Mouse (Mus musculus): ENCODE measurements around the gene Coa4. TPM values are rescaled to one million over a fixed set of nuclear protein-coding genes. Genes with fewer than 3 reads are reported as not detected.

Coa4 gene
- polyA plus RNA-seq, 1 experiment from 2014 or later, result 18.1 TPM

- H3K36me3 ChIP-seq, result peaks cover 69% of the 10 kb centered on the region
- peak overlapping the region; percentile 94 for H3K4me2 ChIP-seq
- ATAC-seq, result no peak
Measured at GRCm38 (mm10) chr7:100497402-100497801, 39.5 kb upstream of the Coa4 start.

GRCm38 (mm10) chr7:100497982-100498381 lies 38.9 kb upstream of the Coa4 start:
- Histone ChIP-seq H3K9ac (peak overlapping the region; percentile 39; the same call in 1 of the 2 replicates), H3K4me3 (no peak overlapping the region), H3K36me3 (peaks cover 69% of the 10 kb centered on the region), H3K4me1 (peaks cover 90% of the 10 kb centered on the region), H3K27me3 (replicated peaks) (no peaks in the 10 kb centered on the region), H3K27ac (peak overlapping the region; percentile 84; the same call in 1 of the 2 replicates), H3K4me2 (peak overlapping the region; percentile 94), H3K9me3 (replicated peaks) (no peaks in the 10 kb centered on the region)
- no peak for ATAC-seq
- WGBS (ENCODE audit: insufficient replicate concordance), result 88% methylated on average over 13 of the region's 13 CpGs

More at GRCm38 (mm10) chr7:100497402-100497801, 39.5 kb upstream of the Coa4 start:
- Histone ChIP-seq H3K27ac (peak overlapping the region; percentile 84), H3K4me3 (peak overlapping the region; percentile 82), H3K27me3 (replicated peaks) (no peaks in the 10 kb centered on the region), H3K9me3 (replicated peaks) (no peaks in the 10 kb centered on the region), H3K9ac (peak overlapping the region; percentile 95), H3K4me1 (peaks cover 89% of the 10 kb centered on the region)
- WGBS (ENCODE audit: insufficient replicate concordance), result 75% methylated on average over 4 of the region's 4 CpGs

DNA sequence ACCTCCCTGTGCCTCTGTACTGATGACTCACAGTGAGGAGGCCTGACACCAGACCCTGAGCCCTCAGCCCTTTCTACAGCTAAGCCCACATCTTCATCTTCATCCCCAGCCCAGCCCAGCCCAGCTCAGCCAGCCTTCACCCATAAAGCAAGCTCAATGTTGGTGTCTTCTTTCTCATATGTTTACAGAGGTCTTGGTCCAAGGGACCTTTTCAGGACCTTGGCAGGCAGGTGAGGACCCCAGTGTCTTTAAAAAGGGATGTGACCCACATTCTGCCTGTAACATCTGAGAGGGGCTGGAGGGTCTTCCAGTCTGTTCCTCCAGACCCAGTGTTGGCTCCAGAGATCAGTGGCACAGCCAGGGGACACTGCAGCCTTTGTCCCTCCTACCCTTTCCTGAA lies 37.4 kb upstream of the Coa4 start:
- H3K9ac ChIP-seq, result peak overlapping the region; percentile 10
- no peaks in the 10 kb centered on the region for H3K9me3 ChIP-seq (replicated peaks)
- no peak for ATAC-seq
- no peaks in the 10 kb centered on the region for H3K27me3 ChIP-seq (replicated peaks)
- no peak overlapping the region for H3K4me2 ChIP-seq
- no peak overlapping the region for H3K4me3 ChIP-seq
- peaks cover 99% of the 10 kb centered on the region for H3K4me1 ChIP-seq
- peak overlapping the region; percentile 84 for H3K27ac ChIP-seq
- H3K36me3 ChIP-seq, result peaks cover 63% of the 10 kb centered on the region

DNA sequence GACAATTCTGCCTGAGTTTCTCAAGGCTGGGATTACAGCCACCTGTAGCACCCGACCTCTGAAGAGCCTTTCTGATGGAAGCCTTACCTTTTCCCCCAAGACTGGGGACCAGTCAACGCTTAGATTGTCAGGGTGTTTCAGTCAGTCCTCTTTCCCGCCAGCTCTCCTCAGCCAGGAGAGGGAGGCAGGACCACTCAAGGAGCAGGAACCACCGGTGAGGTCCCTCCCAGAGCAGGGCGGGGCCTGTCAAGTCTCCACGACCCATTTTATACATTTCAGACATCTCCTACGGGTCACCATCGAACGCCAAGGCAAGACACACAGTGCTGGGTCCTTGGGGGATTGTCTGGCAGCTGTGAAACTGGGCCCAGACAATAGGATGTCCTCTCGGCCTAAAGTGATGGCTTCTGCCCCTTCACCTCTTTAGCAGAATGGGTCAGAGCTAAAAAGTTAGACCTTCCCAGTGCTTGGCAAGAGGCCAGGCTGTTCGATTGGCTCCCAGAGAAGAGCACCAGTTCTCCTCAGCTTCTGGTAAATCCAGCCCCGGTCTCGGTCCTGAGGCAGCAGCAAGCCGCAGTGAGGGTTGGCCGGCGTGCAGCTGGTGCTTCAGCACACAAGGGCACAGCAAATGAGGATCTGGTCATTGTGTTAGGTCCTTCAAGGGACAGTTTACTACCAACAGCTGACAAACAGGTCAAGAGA lies 36.4 kb upstream of the Coa4 start:
- Histone ChIP-seq H3K4me1 (peaks cover 94% of the 10 kb centered on the region), H3K27ac (peak overlapping the region; percentile 84), H3K4me2 (no peak overlapping the region), H3K27me3 (replicated peaks) (no peaks in the 10 kb centered on the region), H3K4me3 (no peak overlapping the region), H3K9me3 (replicated peaks) (no peaks in the 10 kb centered on the region), H3K36me3 (peaks cover 53% of the 10 kb centered on the region), H3K9ac (no peak overlapping the region; the same call in 1 of the 2 replicates)
- WGBS (ENCODE audit: insufficient replicate concordance), result 64% methylated on average over 16 of the region's 16 CpGs
- peak; percentile 9 for ATAC-seq

DNA sequence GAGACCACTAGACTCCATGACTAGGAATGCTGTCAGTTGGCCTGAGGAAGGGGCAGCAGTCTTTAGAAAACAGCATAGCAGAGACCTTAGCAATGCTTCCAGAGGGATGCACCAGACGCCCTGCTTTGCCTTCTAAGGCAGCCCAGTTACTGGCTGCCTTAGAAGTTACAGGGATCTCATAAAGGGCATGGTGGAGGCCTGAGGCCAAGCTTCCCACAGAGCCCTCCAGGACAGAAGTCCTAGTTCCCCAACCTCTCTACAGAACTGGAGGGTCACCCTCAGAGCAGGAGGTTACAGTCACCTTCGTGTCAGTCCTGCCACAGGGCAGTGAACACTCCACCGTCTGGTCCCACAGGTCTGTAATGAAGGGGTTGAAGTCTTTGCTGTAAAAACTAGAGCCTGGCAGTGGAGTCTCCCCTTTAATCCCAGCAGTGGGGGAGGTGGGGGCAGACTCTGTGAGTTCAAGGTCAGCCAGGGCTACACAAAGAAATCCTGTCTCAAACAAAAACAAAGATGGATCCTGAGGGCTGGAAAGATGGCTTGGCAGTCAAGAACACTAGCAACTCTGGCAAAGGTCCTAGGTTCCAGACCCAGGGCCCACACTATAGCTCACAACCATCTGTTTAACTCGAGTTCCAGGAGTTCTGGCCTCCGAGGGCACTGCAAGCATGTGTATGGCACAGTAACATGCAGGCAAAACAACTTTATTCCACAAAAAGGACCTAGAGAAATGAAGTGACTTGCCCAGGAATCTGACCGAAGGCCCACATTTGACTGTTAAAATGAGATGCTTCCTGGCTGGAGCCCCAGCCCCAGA lies 35.6 kb upstream of the Coa4 start:
- ATAC-seq, result peak; percentile 41
- 56% methylated on average over 6 of the region's 6 CpGs for WGBS (ENCODE audit: insufficient replicate concordance)
- no peak overlapping the region for H3K9ac ChIP-seq
- H3K36me3 ChIP-seq, result peaks cover 45% of the 10 kb centered on the region
- no peaks in the 10 kb centered on the region for H3K9me3 ChIP-seq (replicated peaks)
- H3K4me3 ChIP-seq, result no peak overlapping the region
- H3K4me1 ChIP-seq, result peaks cover 86% of the 10 kb centered on the region
- peak overlapping the region; percentile 84 for H3K27ac ChIP-seq
- H3K27me3 ChIP-seq (replicated peaks), result no peaks in the 10 kb centered on the region
- H3K4me2 ChIP-seq, result no peak overlapping the region

- H3K27me3 ChIP-seq (replicated peaks), result no peaks in the 10 kb centered on the region
- H3K36me3 ChIP-seq, result peaks cover 38% of the 10 kb centered on the region
- H3K9me3 ChIP-seq (replicated peaks), result no peaks in the 10 kb centered on the region
- ATAC-seq, result no peak
- peak overlapping the region; percentile 84 for H3K27ac ChIP-seq
- WGBS (ENCODE audit: insufficient replicate concordance), result 55% methylated on average over 2 of the region's 2 CpGs
- peaks cover 83% of the 10 kb centered on the region for H3K4me1 ChIP-seq
- H3K4me3 ChIP-seq, result no peak overlapping the region
- peak overlapping the region; percentile 39 for H3K9ac ChIP-seq
- H3K4me2 ChIP-seq, result no peak overlapping the region
Measured at GRCm38 (mm10) chr7:100501844-100502373, 35.0 kb upstream of the Coa4 start.

DNA sequence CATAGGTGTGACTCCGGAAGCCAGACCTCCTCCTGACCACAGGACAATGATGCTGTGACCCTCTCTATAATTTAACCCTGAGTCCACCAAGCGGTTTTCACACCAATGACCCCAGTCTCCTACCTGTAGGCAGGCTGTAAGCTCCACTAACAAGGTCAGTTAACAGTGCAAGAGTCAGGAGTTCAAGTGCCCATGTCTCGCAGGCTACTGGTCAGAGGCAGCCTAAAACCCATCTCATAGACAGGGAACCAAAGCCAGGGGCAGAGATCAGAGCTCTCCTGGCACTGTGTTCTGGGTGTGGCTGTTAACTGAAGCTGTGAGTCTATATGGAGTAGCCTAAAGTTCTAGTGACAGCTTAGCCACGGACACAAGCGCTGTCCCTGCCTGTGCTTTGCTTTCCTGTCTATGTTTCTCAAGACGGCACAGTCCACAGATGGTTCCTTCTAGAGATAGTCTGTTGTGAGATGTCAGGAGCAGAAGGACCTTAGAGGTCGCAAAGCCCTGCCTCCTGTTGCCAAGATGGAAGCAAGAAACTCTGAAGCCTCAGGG lies 34.4 kb upstream of the Coa4 start:
- H3K9me3 ChIP-seq (replicated peaks), result no peaks in the 10 kb centered on the region
- peak overlapping the region; percentile 39 for H3K9ac ChIP-seq
- peak; percentile 17 for ATAC-seq
- peaks cover 33% of the 10 kb centered on the region for H3K36me3 ChIP-seq
- 56% methylated on average over 7 of the region's 7 CpGs for WGBS (ENCODE audit: insufficient replicate concordance)
- no peak overlapping the region for H3K4me2 ChIP-seq
- peak overlapping the region; percentile 84 for H3K27ac ChIP-seq
- H3K4me3 ChIP-seq, result no peak overlapping the region
- H3K27me3 ChIP-seq (replicated peaks), result no peaks in the 10 kb centered on the region
- H3K4me1 ChIP-seq, result peaks cover 78% of the 10 kb centered on the region

- Histone ChIP-seq H3K4me1 (peaks cover 72% of the 10 kb centered on the region), H3K4me3 (no peak overlapping the region), H3K27me3 (replicated peaks) (peaks cover 3% of the 10 kb centered on the region; the same call in 1 of the 2 replicates), H3K9me3 (replicated peaks) (no peaks in the 10 kb centered on the region), H3K9ac (0 out of 2 replicates have a peak overlapping the region, but pooled peaks have one; percentile 39), H3K4me2 (no peak overlapping the region), H3K36me3 (peaks cover 27% of the 10 kb centered on the region), H3K27ac (peak overlapping the region; percentile 84)
- WGBS (ENCODE audit: insufficient replicate concordance), result 39% methylated on average over 5 of the region's 5 CpGs
- peak; percentile 13; the same call in 1 of the 2 replicates for ATAC-seq
Measured at GRCm38 (mm10) chr7:100503076-100503475, 33.8 kb upstream of the Coa4 start.

GRCm38 (mm10) chr7:100504740-100505487 lies 32.0 kb upstream of the Coa4 start:
- H3K9ac ChIP-seq, result no peak overlapping the region
- H3K27me3 ChIP-seq (replicated peaks), result peaks cover 15% of the 10 kb centered on the region
- H3K4me2 ChIP-seq, result no peak overlapping the region
- WGBS (ENCODE audit: insufficient replicate concordance), result 75% methylated on average over 13 of the region's 13 CpGs
- peaks cover 8% of the 10 kb centered on the region for H3K36me3 ChIP-seq
- no peaks in the 10 kb centered on the region for H3K9me3 ChIP-seq (replicated peaks)
- ATAC-seq, result no peak
- peaks cover 53% of the 10 kb centered on the region for H3K4me1 ChIP-seq
- no peak overlapping the region for H3K27ac ChIP-seq
- no peak overlapping the region for H3K4me3 ChIP-seq

DNA sequence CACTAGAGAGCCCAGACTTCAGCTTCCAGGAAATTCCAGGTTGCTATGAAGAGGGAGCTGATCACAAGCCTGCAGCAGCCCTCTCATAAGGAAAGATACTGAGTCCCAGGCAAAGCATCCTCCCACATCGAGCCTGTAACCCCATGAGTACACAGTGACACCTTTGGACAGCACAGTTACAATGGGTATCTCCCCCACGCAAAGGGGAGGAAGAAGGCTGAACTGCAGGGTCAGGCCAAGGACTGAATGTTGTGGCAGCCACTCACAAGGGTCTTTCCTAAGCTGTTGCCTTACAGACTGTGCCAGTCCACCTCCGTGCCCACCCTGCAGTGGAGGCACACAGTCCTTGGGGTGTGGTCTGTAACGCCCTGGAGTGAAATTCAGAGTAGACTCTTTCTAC lies 30.4 kb upstream of the Coa4 start:
- WGBS (ENCODE audit: insufficient replicate concordance), result 64% methylated on average over 4 of the region's 4 CpGs
- no peak for ATAC-seq
- Histone ChIP-seq H3K4me1 (peaks cover 38% of the 10 kb centered on the region), H3K36me3 (no peaks in the 10 kb centered on the region), H3K4me2 (no peak overlapping the region), H3K9me3 (replicated peaks) (no peaks in the 10 kb centered on the region), H3K9ac (no peak overlapping the region), H3K4me3 (no peak overlapping the region), H3K27ac (no peak overlapping the region), H3K27me3 (replicated peaks) (peaks cover 28% of the 10 kb centered on the region)

- no peaks in the 10 kb centered on the region for H3K9me3 ChIP-seq (replicated peaks)
- H3K27me3 ChIP-seq (replicated peaks), result peaks cover 49% of the 10 kb centered on the region
- H3K36me3 ChIP-seq, result no peaks in the 10 kb centered on the region
- H3K27ac ChIP-seq, result no peak overlapping the region
- no peak for ATAC-seq
- H3K4me1 ChIP-seq, result peaks cover 16% of the 10 kb centered on the region
- no peak overlapping the region for H3K4me3 ChIP-seq
- 23% methylated on average over 3 of the region's 3 CpGs for WGBS (ENCODE audit: insufficient replicate concordance)
- H3K9ac ChIP-seq, result no peak overlapping the region
- no peak overlapping the region for H3K4me2 ChIP-seq
Measured at GRCm38 (mm10) chr7:100508670-100509069, 28.2 kb upstream of the Coa4 start.
